Mouse (Mus musculus) embryonic fibroblast, embryonic 13.5 days (primary cell): ENCODE measurements around the gene Ttll11. TPM values are rescaled to one million over a fixed set of nuclear protein-coding genes. Genes with fewer than 3 reads are reported as not detected.

Source experiments
- H3K27ac ChIP-seq: 2 replicates; pipeline ENCODE4 v1.5.1; 2012; ENCODE audit warnings: low read length, control low read depth, inconsistent platforms; ENCODE audit not compliant: insufficient read depth
- H3K4me1 ChIP-seq: 2 replicates; pipeline ENCODE4 v1.6.1; 2011; ENCODE audit warnings: low read length; ENCODE audit not compliant: control insufficient read depth, insufficient read depth
- H3K4me3 ChIP-seq: 2 replicates; pipeline ENCODE4 v1.5.1; 2011; ENCODE audit warnings: mild to moderate bottlenecking, control low read depth, low read length; ENCODE audit not compliant: insufficient read depth
- CTCF ChIP-seq: IDR thresholded peaks from 2 replicates; pipeline ENCODE4 v1.5.1; 2011; ENCODE audit warnings: mild to moderate bottlenecking, control low read depth, low read length, moderate library complexity, borderline replicate concordance; ENCODE audit not compliant: insufficient read depth
- POLR2A ChIP-seq: IDR thresholded peaks from 2 replicates; pipeline ENCODE4 v1.6.1; 2011; ENCODE audit warnings: low read depth, mild to moderate bottlenecking, control low read depth, low read length, moderate library complexity
- polyA plus RNA-seq: library from polyadenylated mRNA; stranded (reverse); fragments of >200 nt; gene quantifications from 2 replicates; pipeline ENCODE4 v1.2.4, GENCODE M21; 2011; ENCODE audit warnings: low read depth; ENCODE audit not compliant: missing spikeins, insufficient read length

Ttll11 gene
- polyA plus RNA-seq, 1 experiment: 4.6 TPM

DNA sequence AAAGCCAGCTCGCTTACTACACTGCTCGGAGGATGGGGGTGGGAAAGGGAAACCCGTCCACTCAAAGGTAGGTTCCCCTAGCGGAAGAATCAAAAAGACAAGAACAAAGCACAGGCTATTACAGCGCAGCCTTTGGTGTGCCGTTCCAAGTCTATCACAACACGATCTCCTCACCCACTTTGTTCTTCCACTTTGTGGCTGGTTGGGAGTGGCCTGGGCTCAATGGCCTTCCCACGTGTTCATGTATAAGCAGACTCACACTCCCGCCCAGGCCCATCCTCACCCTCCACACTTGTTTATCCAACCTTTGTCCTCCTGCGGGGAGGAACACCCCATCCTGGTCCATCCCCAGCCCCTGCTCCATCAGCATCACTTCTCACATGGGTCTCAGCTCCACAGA, 196.3 kb downstream of the Ttll11 start:
- H3K27ac ChIP-seq: no peak overlapping the region
- TF ChIP-seq POLR2A (no peak), CTCF (no peak)
- H3K4me1 ChIP-seq: no peaks in the 10 kb centered on the region
- H3K4me3 ChIP-seq: no peak overlapping the region

DNA sequence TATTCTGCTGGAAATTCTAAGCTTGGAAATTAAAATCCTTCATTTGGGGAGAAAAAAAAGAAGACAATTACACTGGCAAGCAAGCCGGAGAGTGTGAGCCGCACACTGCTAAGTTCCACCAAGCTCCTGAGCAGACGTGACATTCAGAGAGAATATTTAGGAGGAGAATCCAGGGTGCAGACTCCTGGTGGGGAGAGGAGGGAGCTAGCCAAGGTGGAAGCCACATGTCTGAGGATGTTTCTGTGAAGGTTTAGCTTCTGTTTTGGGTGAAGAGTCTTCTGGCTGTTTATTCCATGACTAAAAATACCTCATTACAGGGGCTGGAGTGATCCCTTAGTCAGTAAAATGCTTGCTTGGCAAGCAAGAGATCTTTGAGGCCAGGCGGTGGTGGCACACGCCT, 200.4 kb downstream of the Ttll11 start:
- H3K4me1 ChIP-seq: no peaks in the 10 kb centered on the region
- H3K27ac ChIP-seq: no peak overlapping the region
- no peak overlapping the region for H3K4me3 ChIP-seq
- TF ChIP-seq POLR2A (no peak), CTCF (no peak)

DNA sequence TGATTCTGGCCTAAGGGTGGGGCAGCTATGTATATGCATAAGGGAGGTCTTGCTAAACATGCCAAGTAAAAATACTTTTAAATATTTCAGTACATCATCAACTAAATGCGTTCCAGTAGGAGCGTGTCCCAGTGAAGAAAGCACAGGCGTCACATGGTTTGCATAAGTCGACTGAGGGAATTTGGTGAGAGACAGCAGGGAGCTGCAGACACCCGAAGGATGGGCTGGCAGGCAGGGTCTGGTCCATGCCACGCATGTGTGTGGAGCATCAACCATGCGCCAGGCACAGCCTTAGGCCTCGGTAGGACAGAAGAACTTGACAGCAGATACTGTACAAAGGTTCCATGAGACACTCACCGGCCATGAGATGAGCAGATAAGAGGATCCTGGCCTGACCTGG, 202.8 kb downstream of the Ttll11 start:
- Histone ChIP-seq H3K27ac (no peak overlapping the region), H3K4me3 (no peak overlapping the region), H3K4me1 (no peaks in the 10 kb centered on the region)
- TF ChIP-seq POLR2A: no peak
- TF ChIP-seq CTCF: no peak

DNA sequence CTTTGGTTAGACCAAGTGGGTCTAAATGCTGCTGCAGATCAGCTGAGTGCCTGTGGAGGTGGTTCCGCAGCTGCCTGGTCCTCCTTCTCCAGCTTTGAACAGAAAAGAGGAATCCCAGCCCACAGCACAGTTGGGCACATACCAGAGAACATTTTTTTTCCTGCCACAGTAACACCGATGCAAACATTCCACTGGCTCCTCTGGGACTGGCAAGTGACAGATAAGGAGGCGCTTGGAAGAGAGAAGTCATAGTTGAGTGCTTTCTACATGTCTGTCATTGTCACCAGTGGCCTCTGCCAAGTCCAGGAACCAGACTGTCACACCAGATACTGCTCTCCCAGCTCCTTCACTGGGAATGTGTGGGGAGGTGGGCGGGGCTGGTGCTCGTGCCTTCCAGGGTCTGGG, 204.1 kb downstream of the Ttll11 start:
- TF ChIP-seq CTCF (no peak), POLR2A (no peak)
- H3K4me1 ChIP-seq: no peaks in the 10 kb centered on the region
- H3K4me3 ChIP-seq: no peak overlapping the region
- H3K27ac ChIP-seq: no peak overlapping the region

DNA sequence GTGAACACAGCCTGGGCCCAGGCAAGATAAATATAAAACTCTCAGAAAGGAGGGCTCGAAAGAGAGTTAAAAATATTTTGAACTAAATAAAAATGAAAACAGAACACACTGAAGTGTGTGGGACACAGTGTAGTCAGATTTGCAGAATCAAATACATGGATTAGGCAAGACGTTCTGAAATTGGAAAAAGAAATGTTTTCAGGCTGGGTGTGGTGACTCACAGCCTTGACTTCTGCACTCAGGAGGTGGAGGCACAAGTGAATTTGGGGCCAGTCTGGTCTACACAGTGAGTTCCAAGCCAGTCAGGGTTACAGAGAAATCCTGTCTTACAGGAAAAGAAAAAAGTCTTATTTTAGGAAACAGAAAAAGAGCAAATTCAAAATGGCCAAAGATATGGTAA, 209.2 kb downstream of the Ttll11 start:
- Histone ChIP-seq H3K27ac (no peak overlapping the region), H3K4me3 (no peak overlapping the region), H3K4me1 (no peaks in the 10 kb centered on the region)
- TF ChIP-seq POLR2A (no peak), CTCF (no peak)

DNA sequence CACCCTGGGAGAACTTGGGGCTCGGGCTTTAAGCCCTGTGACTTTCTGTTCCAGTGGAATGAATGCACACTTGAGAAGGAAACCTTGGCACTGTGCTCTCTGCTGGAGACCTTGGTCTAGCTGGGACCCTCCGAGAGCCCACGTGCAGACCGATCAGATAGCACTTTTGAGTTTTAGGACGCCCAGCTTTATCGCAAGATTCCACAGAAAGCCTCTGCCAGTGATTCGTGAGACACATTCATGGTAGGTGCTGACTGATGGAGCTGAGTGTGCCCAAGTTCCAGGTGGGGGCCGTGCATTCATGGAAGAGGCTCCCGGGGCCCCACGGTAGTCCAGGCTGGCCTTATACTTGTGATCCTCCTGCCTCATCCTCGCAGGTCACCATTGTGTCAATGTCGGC, 210.3 kb downstream of the Ttll11 start:
- TF ChIP-seq POLR2A: no peak
- no peak for TF ChIP-seq CTCF
- H3K27ac ChIP-seq: no peak overlapping the region
- H3K4me3 ChIP-seq: no peak overlapping the region

DNA sequence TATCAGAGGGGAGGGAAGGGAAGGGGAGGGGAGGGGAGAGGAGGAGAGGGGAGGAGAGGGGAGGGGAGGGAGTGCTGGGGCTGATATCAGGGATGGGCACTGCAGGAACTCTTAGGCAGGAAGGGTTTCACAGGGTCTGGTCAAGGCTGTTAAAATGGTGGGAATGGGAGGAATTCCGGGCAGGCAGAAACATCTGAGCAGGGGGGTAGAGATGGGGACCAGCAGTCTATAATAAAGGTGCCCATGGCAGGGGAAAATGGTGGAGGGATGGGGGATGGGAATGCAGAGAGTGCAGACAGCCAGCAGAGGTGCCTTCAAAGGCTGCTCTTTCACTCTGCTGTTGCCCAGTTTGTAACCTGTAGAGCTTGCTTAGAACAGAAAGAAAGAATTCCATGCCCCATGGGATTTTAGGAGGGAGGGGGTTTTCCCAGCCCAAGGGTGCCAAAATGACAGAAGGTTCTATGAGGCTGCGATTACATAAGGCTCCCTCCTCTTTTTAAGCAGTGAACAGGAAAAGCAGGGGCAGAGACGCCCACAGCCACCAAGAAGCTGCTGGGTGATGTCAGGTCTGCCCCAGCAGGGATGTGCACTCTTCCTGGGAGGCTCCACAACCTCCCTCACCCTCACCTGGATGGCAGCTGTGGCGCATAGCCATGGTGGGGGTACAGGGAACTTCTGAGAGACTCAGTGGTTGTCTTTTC, 211.0 kb downstream of the Ttll11 start:
- no peak overlapping the region for H3K4me3 ChIP-seq
- H3K4me1 ChIP-seq: no peaks in the 10 kb centered on the region
- no peak overlapping the region for H3K27ac ChIP-seq
- TF ChIP-seq CTCF: no peak
- TF ChIP-seq POLR2A: no peak

More for the DNA sequence above, 210.3 kb downstream of the Ttll11 start:
- H3K4me1 ChIP-seq: no peaks in the 10 kb centered on the region

DNA sequence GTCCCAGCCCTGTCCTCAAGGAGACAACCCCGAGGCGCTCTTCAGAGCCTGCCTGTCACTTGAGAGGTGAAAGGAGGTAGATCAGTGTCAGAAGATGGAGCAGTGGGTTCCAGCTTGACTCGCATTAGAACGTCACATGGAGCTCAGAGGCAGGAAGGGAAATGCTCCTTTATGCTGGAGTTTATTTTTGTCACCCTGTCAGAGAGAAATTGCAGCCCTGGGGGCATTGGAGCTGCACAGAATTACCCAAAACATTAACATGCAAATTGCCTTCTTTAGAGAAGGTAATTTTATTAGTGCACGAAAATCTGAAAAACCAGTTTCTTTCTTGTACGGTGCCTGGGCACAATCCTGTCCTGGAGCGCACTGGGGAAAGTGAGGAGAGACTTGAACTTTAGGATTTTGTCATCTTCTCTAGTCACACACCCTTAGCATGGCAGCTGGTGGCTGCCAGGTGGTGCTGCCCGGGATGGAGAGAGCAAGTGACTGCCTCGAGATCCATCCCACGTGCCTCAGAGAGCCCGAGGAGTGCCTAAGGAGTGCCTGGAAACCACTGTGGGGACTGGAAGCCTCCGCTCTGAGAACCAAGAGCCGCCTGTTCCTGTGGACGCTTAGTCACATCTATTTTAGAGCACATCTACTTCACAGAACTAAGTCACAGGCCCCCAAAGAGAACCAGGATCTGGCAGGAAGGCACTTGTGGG, 211.7 kb downstream of the Ttll11 start:
- Histone ChIP-seq H3K4me3 (no peak overlapping the region), H3K27ac (no peak overlapping the region)
- TF ChIP-seq POLR2A: no peak
- TF ChIP-seq CTCF: no peak

DNA sequence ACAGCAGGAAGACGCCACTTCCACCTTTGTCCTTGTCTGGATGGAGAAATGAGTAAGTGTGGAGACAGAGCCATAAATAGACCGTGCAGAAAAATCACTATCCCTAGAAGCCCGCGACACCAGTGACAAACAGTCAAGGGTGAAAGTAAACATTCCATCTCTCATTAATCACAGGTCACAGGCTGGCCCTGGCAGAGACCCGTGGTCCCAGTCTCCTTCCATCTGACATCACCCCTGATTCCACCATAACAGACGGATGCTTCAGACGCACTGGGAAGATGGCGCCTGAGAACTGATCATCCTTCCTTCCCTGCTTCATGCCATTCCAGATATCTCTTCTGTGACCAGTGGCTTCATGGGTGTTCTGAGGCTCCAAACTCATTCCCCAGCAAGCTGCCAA, 215.4 kb downstream of the Ttll11 start:
- no peak overlapping the region for H3K4me3 ChIP-seq
- H3K4me1 ChIP-seq: no peaks in the 10 kb centered on the region
- TF ChIP-seq POLR2A (no peak), CTCF (no peak)
- H3K27ac ChIP-seq: no peak overlapping the region

More for the DNA sequence above, 211.7 kb downstream of the Ttll11 start:
- H3K4me1 ChIP-seq: no peaks in the 10 kb centered on the region

DNA sequence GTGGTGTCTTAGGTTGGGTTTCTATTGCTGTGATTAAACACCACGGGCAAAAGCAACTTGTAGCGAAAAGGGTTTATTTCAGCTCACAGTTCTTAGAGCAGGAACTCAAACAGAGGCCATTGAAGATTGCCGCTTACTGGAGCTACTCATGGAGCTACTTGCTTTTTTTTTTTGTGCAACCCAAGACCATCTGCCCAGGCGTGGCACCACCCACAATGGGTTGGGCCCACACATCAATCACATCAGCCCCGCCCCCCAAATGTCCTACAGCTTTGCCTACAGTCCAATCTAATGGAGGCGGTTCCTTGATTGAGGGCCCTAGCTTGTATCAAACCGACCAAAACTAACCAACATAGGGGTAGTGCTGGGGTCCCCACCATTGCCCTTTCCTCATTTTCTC, 215.9 kb downstream of the Ttll11 start:
- Histone ChIP-seq H3K27ac (no peak overlapping the region), H3K4me1 (no peaks in the 10 kb centered on the region), H3K4me3 (no peak overlapping the region)
- TF ChIP-seq CTCF (no peak), POLR2A (no peak)

DNA sequence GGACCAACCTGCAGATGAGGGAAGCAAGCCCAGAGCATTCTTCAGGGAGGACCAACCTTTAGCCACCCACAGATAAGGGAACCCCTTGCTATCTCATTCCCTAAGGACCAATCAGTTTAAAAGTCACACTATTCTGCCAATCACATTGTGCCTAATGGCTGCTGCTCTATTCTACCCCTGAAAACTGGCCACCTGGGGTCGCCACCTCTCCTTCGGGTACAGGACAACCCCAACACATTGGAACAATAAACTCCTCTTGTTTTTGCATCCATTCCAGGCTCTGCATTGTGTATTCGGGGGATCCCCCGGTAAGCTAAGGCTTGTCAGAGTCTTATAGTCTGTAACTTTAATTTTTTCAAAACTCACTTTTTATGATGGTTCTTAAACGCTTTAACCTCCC, 218.3 kb downstream of the Ttll11 start:
- no peak overlapping the region for H3K4me3 ChIP-seq
- no peaks in the 10 kb centered on the region for H3K4me1 ChIP-seq
- H3K27ac ChIP-seq: no peak overlapping the region
- TF ChIP-seq CTCF (no peak), POLR2A (no peak)
